Mouse (Mus musculus) bone marrow macrophage, adult 2 months (primary cell): ENCODE results near the gene Klhl31.

Experiments
- CTCF ChIP-seq: IDR thresholded peaks from 2 replicates; pipeline ENCODE4 v1.5.1; 2012; ENCODE audit warnings: low read depth, mild to moderate bottlenecking, low read length, moderate library complexity
- POLR2A ChIP-seq: IDR thresholded peaks from 2 replicates; pipeline ENCODE4 v1.6.1; 2012; ENCODE audit warnings: mild to moderate bottlenecking, low read depth, low read length, borderline replicate concordance

DNA sequence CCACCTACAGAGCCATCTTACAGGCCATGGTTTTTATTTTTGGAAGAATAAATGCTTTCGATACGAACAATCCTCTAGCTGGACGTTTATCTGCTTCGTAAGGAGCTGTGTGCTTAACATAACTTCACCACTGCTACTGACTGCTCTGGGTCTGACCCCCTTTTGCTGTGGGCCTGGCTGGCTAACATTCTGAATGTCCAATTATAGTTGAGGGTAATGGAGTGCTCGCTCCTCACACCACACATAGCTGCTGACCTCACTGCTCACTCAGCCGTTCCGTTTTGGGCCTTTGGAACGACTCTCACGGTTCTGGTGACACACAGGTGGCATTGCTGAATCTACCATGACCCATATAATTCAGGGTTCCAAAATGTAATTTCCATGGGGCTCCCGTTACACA, 7.6 kb upstream of the Klhl31 start:
- no peak for TF ChIP-seq CTCF
- no peak for TF ChIP-seq POLR2A
